Mouse (Mus musculus) inflammation-experienced regulatory T-cells, adult 6 months (primary cell): ENCODE data around the gene Vegfa. TPM values are rescaled to one million over a fixed set of nuclear protein-coding genes. Genes with fewer than 3 reads are reported as not detected.

ENCODE experiments used
- ATAC-seq: one replicate; pipeline ENCODE4 v1.8.0; 2017
- polyA plus RNA-seq, 3 experiments: library from polyadenylated mRNA; unstranded; fragments of 100-300 nt; shearing (Covaris generic); gene quantifications; one replicate each; pipeline ENCODE4 v1.2.1; 2017

The Vegfa gene
- polyA plus RNA-seq, 3 experiments from 2014 or later: not detected

DNA sequence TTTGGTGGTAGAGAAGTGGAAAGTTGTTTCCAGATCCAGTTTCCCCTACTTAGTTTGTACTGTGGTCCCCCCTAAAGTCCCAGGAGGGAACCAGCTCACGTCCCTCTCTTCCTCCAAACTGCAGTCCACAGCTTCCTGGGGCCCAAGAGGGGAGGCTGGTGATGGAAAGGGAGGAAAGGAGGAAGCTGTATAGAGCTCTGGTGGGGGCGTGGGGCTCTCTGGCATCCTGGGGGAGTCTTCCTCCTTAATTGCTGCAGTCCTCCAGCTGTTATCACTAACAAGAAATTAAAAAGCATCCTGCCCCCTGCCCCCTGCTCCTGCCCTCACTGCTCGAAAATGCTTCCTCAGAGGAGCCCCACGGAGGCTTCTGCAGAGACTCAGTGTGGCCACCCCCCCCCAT, 17.4 kb upstream of the Vegfa start:
- ATAC-seq: no peak

DNA sequence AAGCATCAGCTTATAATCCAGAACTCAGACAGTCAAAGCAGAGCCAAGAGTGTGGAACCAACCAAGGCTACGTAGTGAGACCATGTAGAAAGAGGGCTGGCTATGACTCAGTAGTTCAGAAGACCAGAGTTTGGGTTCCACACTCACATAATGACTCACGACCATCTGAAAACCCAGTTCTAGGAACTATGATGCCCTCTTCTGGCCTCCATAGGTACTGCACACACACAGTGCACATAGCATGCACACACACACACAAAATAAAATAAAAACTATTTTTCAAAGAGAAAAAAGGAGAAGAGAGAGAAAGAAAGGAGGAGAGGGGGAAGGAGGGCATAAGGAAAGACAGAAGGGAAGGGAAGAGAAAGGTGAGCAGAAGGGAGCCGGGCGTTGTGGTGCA, 16.0 kb upstream of the Vegfa start:
- no peak for ATAC-seq

DNA sequence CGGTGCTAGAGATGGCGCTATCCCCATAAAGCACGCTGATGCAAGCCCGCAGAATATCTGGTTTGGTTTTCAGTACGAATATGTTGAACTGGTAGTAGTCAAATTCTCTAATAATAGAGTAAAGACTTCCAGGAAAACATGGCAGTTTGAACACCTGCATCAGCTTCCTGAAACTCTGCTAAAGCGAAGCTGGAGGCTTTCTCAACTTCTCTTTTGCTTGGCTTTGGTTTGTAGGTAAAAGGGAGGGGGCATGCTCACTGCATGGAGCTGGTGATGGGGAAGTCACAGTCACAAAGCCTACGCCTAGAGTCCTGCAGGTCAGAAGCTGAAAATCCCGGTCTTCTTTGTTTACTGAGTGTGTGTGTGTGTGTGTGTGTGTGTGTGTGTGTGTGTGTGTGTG, 13.6 kb upstream of the Vegfa start:
- ATAC-seq: no peak

DNA sequence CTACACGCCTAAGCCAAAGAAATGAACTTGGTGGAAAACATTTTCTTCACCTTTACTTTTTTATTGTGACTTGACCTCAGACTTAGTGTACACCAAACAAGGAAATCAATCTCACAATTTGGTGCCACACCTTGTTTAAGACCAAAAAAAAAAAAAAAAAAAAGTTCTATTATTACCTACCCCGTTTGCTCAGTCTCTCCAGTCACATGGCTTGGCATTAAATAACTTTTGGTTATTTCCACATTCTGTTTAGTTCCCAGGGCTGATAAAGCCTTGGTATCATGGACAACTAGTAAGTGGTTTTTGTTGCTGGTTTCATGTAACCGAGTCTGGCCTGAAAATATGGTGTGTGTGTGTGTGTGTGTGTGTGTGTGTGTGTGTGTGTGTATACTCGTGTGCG, 12.8 kb upstream of the Vegfa start:
- ATAC-seq: no peak

DNA sequence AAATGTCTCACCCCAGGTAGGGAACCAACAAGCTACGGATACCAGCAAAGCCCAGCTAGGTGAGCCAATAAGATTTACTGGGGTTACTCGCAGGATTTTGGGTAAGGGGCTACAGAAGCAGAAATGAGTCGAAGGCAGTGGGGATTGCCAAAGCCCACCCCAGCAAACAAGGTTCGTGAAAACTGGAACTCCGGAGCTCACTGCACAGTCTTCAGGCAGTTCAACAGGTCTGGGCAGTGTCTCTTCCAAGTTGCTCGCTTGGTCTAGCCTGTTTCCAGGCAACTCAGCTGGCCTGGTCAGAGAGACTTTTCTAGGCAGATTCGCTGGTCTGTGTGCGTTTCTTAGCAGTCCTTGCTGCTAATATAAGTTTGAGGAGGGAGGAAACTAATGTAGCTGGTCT, 10.0 kb upstream of the Vegfa start:
- ATAC-seq: no peak

DNA sequence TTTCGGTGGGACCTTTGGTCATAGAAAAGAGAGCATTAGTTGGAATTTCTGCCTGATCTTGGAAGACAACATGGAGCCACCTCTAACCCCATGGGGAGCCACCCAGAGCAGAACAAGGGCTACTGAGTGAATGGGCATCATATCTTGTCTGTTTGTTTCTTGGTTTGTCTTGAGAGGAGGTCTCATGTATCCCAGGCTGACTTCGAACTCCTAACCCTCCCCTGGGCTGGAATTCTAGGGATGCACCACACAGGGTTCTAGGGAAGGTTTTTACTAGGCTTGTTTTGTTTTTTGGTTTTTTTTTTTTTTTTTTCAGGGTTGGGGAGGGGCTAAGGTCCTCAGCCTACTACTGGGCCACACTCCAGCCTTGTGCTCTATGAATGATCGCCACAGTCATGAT, 9.5 kb upstream of the Vegfa start:
- no peak for ATAC-seq

DNA sequence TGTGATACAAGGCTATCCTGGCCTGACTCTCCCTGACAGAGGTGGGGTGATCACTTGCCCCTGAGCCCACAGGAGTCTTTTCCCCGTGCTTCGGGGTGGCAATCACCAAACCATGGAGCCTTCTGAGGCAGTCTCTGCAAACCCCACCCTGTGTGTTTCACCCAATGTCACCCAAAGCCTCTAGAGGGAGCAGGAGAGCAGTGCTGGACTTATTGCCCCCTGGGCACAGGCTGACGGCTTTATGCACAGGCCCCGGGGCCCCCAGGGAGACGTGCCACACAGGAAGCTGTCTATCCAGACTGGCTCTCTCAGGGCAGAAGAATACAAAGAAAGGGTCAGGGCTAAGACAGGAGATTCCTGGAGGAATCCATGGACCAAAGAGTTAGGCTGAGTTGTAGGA, 9.1 kb upstream of the Vegfa start:
- ATAC-seq: no peak

DNA sequence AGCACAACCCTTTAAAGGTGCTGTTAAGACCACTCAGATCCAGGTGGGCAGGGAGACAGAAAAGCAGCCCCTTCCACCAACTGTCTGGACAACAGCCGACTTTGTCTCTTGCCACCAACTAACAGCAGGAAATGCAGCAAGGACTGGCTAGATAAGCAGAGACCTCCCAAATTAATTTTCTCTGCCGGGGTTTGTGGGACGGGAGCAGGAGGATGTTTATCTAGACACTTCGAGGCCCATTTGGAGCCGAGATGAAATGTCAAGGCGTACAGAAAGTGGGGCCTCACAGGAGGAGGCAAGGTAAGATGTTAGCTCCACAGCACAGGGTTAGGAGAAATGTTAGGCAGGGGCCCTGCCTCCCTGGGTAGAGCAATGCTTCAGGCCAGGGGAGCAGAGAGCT, 8.4 kb upstream of the Vegfa start:
- no peak for ATAC-seq

DNA sequence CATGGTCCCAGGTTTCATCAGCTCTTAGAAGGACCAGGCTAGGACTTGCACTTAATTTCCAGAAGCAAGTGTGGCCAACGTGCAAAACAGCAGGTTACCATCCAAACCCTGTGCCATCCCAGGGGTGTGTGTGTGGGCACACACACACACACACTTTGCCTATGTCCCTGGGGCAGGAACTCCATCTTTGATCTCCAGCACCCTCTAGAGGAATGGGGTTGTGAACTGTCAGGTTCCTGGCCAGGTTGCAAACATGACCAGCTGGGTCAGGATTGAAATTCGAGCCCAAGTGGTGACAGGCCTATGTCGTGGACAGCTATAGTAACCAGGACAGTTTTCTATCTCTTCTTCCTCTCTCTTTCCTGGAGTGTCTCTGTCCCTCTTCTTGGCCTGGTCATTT, 6.7 kb upstream of the Vegfa start:
- ATAC-seq: no peak

DNA sequence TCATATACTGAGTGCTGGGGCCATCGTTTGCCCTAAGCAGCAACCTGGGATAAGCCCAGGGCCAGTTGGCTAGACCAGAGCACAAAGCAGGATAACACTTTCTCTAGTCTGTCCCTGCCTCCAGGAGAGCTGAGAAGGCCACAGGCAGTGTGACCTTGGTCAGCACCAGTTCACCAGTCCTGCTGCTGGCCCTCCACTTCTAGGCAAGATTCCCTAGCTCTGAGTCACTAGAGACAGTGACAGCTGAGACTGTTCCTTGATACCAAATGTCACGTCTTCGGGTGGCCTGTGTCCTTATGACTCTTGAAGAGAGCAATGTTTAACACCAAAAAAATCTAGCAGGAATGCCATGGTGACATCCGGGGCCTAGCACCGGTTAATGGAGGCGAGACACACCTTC, 4.2 kb upstream of the Vegfa start:
- no peak for ATAC-seq

DNA sequence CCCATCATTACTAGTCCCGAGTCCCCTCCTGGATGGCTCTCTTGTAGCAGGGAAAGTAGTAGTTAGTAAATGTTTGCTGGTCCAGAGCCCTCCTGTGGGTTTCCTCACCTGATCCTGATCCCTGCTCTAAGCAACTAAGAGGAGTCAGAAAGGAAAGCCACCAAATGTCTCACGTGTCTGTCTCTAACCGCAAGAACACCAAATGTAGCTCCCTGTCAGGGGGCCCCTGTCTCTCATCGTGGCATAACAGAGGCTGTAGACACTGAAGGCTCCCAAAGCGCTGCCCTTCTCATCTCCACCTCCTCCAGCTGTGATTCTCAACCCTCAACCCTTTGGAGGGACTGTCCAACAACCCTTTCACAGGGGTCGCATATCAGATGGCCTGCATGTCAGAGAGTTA, 1.9 kb upstream of the Vegfa start:
- no peak for ATAC-seq

DNA sequence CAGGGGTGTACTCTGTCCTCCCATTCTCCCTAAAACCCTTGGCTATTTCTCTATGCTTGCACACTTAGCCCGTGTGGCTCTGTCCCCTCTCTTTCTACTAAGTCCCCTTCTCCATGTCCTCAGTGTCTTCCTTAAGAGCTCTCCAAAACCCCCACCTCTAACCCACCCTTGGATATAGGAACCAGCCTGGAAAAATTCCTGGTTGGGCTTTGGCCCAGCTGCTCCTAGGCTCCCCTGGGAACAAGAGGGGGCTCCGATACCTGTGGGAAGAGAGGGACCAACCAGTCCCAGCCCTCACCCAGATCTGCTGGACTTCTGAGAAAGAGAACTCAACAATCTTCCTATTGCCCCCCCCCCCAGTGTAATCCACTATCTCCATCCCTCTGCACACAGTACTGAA, 1.4 kb upstream of the Vegfa start:
- no peak for ATAC-seq

DNA sequence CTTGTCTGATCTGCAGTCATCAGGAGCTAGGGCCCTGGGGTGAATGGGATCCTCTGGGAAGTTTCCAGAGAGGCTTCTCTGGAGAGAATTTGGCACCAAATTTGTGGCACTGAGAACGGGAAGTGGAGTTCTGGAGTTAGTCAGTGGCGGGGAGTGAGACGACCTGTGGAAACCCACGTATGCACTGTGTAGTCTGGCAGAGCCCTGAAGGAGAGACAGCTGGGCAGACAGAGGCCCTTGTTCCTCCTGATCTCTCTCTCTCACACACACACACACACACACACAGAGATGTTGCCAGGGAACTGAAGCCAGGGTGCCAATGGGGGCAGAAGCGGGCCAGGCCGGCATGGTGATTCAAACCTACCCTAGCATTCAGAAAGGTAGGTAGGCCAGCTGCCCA, 953 bp upstream of the Vegfa start:
- no peak for ATAC-seq

DNA sequence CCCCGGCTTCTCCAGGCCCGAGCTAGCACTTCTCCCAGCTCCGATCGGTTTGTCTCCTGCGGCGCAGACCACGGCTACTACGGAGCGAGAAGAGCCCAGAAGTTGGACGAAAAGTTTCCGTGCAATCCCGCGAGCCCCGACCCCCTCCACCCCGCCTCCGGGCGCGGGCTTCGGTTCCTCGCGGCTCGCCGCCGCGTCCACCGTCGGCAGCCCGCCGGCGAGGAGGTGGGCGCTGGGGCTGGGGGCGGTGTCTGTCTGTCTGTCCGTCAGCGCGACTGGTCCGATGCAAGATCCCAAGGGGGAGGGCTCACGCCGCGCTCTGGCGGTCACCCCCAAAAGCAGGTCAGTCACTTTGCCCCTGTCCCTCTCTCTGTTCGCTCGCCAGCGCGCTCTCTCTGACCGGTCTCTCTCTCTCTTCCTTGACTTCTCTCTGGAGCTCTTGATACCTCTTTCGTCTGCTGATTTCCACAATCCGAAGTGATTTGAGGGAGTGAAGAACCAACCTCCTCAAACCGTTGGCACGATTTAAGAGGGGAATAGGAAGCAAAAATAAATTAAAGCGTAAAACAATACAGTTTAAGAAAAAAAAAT, 453 bp downstream of the Vegfa start:
- no peak for ATAC-seq

DNA sequence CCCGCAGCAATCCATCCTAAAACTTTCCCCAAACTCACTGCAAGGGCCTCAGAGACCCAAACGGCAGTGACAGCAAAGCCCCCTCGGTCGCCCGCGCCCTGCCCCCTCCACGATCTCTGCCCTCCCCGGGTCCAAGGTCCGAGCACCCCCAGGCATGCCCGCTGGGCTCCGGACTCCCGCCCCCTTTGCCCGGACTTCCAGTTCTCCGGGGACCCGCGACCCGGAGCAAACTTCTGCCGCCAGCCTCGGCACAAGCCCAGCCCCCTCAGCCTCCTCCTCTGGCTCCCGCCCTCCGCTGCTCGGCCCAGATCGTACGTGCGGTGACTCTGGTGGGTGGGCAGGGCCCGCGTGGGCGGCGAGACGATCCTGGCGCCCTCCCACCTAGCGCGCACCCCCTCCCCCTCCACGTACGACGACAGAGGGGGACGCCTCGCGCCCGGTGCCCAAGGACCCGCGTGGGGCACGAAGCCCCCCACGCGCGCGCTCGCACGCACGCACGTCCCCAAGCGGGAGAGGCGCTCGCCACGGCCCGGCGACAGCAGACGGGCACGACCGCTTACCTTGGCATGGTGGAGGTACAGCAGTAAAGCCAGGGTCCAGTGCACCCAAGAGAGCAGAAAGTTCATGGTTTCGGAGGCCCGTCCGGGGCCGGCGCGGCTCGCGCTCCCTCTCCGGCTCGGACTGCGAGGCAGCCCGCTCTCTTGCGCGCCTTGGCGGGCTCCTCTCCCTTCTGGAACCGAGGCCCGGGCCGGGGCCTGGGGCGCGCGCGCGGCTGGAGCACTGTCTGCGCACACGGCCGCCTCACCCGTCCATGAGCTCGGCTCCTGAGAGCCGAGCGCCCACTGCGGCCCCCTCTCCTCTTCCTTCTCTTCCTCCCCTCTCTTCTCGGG, 1.2 kb downstream of the Vegfa start:
- no peak for ATAC-seq

DNA sequence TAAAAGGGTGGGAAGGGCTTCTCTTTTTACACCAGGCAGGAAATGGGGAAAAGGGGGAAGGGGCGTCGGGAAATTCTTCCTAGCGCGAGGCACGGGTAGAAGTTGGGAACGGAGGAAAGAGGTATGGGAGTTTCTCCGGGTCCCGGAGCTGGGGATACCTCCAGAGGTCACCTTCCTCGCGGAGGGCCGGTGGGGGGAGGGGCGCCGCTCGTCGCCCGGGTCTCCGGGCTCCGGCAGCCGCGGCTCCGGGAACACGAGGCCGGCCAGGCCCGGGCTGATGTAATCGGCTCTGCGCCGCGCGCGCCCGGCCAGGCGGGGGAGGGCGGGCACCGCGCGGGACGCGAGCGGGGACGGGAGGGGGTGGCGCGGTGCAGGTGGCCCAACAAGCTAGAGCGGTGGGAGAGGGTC, 1.8 kb downstream of the Vegfa start:
- ATAC-seq: no peak

DNA sequence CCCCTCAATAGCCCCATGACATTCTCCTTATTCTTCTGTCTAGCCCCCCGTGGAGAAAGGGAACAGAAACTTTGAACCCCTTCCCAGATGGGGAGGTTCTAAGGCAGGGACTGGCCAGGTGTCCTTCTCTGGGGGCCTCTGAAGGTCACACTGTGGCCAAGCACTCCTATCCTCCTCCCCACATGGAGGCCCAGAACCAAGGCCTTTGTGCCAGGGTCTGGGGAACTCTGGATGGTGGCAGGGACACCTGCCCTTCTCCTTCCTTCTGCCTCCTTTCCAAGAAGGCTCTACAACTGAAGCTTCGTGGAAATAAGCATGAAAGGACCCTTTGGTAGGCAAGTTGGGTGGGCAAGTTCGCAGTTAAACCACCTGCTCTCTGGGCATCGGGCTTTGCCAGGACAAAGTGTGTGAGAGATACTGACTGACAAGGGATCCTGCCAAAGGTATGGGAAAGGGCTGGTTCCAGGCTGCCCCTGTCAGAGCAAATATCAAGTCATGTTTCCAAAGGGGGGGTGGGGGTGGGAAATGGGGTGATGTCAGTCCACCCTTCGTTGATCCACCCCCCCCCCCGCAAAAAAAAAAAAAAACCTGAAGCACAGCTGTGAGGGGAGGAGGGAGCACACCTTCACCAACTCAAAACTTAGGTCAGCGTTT, 2.5 kb downstream of the Vegfa start:
- ATAC-seq: no peak

DNA sequence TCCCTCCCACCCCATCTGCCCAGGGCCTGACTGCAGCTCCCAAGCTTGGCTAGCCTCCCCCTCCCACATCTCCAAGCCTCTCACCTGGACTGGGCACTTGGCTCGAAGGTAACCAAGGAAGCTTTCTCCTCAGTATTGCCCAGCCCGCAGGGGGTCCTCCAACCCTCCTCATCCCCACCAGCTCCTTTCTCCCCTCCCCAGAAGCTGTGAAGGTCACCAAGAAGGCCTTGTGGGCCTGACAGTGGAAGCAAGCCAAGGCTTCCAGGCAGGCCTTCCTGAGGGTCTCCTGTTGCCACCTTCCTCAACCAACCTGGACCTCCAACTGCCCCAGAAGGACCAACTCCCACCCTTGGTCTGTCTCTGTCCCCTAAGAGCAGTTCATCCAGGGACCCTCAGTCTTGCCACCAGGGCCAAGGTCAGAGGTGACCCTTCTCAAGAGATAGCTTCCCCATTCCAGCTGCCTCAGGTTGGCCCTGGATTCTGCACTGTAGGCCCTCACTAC, 3.1 kb downstream of the Vegfa start:
- no peak for ATAC-seq

DNA sequence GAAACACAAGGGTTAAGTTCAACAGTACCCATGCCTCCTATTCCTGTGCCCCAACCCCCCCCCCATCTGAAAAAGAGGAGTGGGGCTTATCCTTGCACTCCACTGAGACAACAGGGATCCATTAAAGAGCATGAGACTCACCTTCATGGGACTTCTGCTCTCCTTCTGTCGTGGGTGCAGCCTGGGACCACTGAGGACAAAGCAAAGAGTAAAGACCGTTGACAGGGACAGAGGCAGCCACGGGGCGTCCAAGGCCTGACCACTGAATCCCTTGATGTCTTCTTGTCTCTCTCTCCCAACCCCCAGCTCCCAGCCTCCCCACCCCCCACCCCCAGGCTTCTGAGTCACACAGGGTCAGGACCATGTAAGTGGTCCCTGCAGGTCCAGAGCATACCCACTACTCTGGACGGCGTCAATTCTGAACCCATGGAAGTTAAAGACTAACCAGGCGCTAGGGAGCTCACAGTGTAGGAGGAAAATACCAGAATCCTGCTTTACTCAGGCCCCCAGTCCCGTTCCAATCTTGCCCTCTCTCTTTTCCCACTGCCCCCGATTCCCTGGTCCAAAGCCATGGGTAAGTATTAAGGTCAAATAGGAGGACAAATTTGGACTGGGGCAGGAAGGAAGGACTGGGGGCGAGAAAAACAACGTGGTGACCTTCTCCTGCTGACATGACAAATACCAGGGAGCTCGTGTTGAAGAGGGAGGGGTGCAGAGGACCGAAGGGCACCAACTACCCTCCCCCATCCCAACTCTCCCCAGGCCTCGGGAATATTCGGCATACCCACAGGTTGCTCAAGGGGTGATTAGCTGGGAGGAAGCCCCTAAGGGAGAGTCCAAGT, 3.7 kb downstream of the Vegfa start:
- ATAC-seq: no peak

DNA sequence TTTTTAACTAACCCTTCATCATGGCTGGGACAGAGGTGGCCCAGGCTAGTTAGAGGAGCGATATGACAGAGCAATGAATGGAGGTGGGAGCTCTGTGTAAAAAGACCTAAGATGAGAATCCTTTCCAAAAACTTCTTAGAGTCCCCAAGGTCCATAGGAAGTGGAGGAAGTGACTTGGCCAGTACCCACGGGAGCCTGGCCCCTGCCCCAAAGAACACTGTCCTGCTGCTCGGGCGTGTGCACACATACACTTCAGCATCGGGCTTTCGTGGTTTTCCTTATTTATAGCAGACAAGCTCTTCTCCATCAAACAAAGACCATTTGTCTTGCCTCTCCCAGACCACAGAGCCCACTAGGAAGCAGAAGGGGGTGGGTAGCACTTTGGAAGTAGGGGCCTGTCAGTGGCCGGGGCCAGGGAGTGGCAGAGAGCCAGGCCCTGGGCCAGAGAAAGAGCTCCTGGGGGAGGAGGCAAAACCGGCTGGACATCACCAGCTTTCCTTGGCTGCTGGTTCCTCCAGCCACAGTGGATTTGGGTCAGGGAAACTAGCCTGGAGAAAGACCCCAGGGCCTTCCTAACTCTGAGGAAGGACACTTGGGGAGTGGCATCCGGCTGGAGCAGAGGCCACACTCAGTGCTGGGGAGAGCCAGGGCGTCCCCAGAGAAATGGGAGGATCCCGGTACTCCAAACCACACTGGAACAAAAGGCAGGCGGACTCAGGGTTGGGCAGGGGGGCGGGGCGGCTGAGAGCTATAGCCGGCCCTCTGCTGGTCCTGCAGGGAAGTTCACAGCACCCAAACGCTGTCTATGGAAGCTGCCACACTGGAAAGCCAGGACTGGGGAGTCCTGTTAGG, 4.9 kb downstream of the Vegfa start:
- no peak for ATAC-seq

DNA sequence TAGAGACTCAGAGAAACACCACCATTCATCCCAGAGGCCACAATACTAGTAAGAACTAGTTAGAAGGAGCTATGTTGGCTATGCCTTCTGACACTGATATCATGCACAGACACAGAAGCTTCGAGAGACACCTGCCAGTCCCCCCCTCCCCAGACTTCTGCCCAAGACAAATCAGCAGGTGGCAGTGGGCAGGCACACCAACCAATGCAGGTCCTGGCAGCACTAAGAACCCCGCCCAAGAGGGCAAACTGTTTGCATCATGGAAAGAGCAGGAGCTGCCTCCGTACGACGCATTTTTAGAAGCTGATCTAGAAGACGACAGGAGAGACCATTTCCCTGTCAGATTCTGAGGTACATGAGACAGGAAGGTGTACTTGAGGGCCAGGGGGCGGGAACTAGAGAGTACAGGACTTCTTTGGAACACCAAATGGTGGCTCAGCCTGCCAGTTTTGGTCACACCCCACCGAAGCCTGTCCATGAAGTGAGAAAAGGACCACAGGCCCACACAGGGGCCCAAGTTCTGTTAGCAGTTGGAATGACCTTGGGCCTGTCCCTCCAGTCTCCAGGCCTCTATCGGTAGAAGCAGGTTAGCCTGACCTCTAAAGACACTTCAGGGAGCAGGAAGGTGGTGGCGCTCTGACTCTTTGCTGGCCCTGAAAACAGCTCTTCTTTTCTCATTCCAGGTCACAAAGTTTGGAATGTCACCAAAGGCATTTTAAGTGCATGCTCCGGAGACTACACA, 6.1 kb downstream of the Vegfa start:
- ATAC-seq: no peak
